Mouse (Mus musculus) myocyte (in vitro differentiated cells): Measurements from ENCODE around the gene Rere.

ENCODE experiments used
- CEBPB ChIP-seq: IDR thresholded peaks from 2 replicates; pipeline ENCODE4 v1.6.1; 2011; ENCODE audit warnings: mild to moderate bottlenecking, moderate library complexity; ENCODE audit not compliant: poor library complexity, insufficient read depth, severe bottlenecking
- E2F4 ChIP-seq: IDR thresholded peaks from one replicate; pipeline ENCODE4 v1.6.1; 2011; ENCODE audit warnings: mild to moderate bottlenecking, control low read depth, moderate library complexity; ENCODE audit not compliant: insufficient read depth
- MAX ChIP-seq: IDR thresholded peaks from one replicate; pipeline ENCODE4 v1.6.1; 2011; ENCODE audit warnings: low read depth, mild to moderate bottlenecking, control low read depth
- MYOD1 ChIP-seq, 3 experiments: IDR thresholded peaks; one replicate each; pipeline ENCODE4 v1.6.1; 2011; ENCODE audit warnings: control low read depth in 2 of 3, low read depth in 2 of 3, mild to moderate bottlenecking in 2 of 3, moderate library complexity in 1 of 3; ENCODE audit not compliant: insufficient read length in 2 of 3, control insufficient read depth in 1 of 3
- MYOG ChIP-seq, 3 experiments: IDR thresholded peaks; one replicate each; pipeline ENCODE4 v1.6.1; 2011; ENCODE audit warnings: control low read depth in 2 of 3, low read depth in 2 of 3, mild to moderate bottlenecking in 2 of 3; ENCODE audit not compliant: insufficient read length in 2 of 3, control insufficient read depth in 1 of 3, insufficient read depth in 1 of 3
- POLR2A ChIP-seq: IDR thresholded peaks from one replicate; pipeline ENCODE4 v1.6.1; 2011; ENCODE audit warnings: low read depth, mild to moderate bottlenecking, control low read depth, moderate library complexity; ENCODE audit not compliant: insufficient read length
- POLR2AphosphoS2 ChIP-seq: IDR thresholded peaks from one replicate; pipeline ENCODE4 v1.6.1; 2011; ENCODE audit warnings: low read depth, control low read depth; ENCODE audit not compliant: insufficient read length
- SRF ChIP-seq: IDR thresholded peaks from one replicate; pipeline ENCODE4 v1.6.1; 2011; ENCODE audit warnings: low read depth; ENCODE audit not compliant: control insufficient read depth, insufficient read length
- TCF12 ChIP-seq: IDR thresholded peaks from one replicate; pipeline ENCODE4 v1.6.1; 2011; ENCODE audit warnings: mild to moderate bottlenecking, control low read depth; ENCODE audit not compliant: poor library complexity, insufficient read depth, severe bottlenecking
- TCF3 ChIP-seq: IDR thresholded peaks from one replicate; pipeline ENCODE4 v1.6.1; 2011; ENCODE audit warnings: low read depth, control low read depth; ENCODE audit not compliant: insufficient read length
- USF1 ChIP-seq: IDR thresholded peaks from one replicate; pipeline ENCODE4 v1.6.1; 2011; ENCODE audit warnings: low read depth, mild to moderate bottlenecking, control low read depth, moderate library complexity

- no peak for TF ChIP-seq POLR2A
- TF ChIP-seq E2F4 = no peak
- peak; percentile 69 for TF ChIP-seq TCF12
- TF ChIP-seq CEBPB = peak; percentile 97
- peak in 2 of 3 experiments; percentile 92 for TF ChIP-seq MYOD1 (IDR thresholded peaks at IDR 0.05; ENCODE audit: control insufficient read depth in 1 of 3, insufficient read length in 2 of 3, low read depth in 2 of 3)
- TF ChIP-seq TCF3 = peak; percentile 58
- no peak for TF ChIP-seq USF1
- no peak for TF ChIP-seq MAX
- TF ChIP-seq SRF = no peak
- TF ChIP-seq POLR2AphosphoS2 = peak; percentile 31
- peak; percentile 67 to 96 (median 84) for TF ChIP-seq MYOG (IDR thresholded peaks at IDR 0.05; ENCODE audit: control insufficient read depth in 1 of 3, insufficient read depth in 1 of 3, insufficient read length in 2 of 3, low read depth in 2 of 3)
Observed at GRCm38 (mm10) chr4:150266655-150267223, 14.7 kb upstream of the Rere start.
